Mouse (Mus musculus) T-helper 17 cell (primary cell): Measurements from ENCODE around the gene Dync1i1.
"Not testable (repeated sequence)": the region's sequence is repeated elsewhere in the genome, so short reads cannot be mapped to it uniquely, and the experiment has no call there.

Source experiments
- in situ Hi-C, 2 experiments: fragments of 300-600 bp; cut with MboI, MseI; formaldehyde crosslinking; loops; 1 replicate in 1 of 2; 2 replicates in 1 of 2; pipeline ENCODE4 v1.15.1; 2025; ENCODE audit warnings: high pct_unique_total_duplicates in 2 of 2

Dync1i1 gene

DNA sequence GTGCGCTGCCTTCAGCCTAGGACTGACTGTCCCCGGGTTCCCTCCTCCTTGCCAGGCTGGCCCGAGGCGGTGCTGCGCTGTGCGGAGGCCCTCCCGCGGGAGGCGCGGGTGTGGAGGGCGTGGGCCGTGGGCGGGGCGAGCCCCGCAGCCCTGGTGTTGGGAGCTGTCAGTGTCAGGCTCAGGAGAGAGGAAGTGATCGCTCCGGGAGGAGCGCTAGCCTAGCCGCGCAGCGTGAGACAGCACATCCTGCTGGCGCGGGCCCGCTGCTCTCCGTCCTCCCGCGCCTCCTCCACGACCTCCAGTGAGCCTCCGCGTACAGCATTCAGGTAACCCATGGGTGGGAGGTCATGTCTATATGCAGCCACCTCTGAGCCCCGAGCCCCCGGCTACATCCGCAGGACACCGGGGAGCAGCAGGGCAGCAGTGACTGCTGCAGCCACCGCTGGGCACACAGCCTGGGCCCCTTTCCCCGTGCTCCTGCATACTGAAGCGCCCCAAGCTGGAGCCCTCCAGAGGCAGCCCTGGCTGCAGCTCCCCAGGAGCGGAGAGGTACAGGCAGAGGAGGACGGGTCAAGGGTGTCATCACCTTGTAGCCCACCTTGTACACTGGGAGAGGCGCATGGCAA is at the start of gene Dync1i1:
TSS of gene Dync1i1 (plus strand) at position 29 of the 626 bp plus-strand sequence.
- in situ Hi-C loops, result loop anchor here in 1 of 2 experiments (5.0 kb wide), 1 partner anchor 92 kb away; no protein-coding TSS in a partner anchor

DNA sequence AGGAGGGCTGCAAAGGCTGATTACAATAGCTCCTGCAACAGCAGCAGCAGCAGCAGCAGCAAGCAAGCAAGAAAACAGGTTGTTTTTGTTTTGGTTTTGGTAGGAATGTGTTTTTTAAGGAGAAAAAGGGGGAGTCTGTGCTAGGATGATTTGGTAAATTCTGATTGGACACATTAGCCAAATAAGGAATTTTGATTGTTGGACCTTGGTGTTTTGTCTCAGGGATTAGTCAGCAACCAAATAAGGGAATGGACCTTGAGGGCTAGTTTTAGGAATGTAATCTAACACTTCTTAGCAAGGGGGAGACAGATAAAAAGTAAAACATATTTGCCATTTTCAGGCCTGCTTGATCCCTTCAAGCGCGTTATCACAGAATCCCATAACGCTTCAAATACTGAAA is 45.7 kb upstream of the Dync1i1 start:
- in situ Hi-C loops, result no loop called here

DNA sequence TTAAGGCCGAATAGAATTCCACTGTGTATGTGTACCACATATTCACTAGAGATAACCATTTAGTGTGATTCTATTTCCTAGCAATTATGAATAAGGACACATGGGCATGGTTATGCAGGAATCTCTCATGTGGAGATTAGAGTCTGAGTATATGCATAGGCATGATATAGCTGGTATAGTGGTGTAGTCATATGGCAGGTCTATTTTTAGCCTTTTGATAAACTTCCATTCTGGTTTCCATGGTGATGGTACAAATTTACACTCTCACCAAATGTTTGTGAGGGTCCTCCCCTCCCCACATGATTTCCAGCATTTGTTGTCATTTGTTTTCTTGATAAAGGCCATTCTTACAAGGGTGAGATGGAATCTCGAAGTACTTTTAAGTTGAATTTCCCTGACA is 23.6 kb upstream of the Dync1i1 start:
- in situ Hi-C loops, result no loop called here

DNA sequence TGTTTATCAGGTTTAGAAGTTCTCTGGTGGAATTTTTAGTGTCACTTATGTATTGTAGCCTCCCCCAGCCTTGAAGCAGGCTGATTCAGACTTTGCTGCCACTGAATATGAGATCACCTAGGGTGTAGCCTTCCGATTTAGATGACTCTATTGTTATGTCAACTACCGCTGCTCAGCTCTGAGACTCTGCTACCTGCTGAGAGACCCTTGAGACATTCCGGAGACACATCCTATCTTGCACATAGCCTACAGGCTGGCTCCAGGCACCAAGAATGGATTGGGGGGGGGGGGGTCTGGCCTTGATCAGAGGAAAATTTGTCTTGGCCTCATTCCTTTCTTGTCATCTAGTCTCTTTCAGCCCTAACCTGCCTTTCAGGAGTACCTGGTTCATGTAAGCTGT is 17.5 kb upstream of the Dync1i1 start:
- in situ Hi-C loops, result not testable (repeated sequence)

DNA sequence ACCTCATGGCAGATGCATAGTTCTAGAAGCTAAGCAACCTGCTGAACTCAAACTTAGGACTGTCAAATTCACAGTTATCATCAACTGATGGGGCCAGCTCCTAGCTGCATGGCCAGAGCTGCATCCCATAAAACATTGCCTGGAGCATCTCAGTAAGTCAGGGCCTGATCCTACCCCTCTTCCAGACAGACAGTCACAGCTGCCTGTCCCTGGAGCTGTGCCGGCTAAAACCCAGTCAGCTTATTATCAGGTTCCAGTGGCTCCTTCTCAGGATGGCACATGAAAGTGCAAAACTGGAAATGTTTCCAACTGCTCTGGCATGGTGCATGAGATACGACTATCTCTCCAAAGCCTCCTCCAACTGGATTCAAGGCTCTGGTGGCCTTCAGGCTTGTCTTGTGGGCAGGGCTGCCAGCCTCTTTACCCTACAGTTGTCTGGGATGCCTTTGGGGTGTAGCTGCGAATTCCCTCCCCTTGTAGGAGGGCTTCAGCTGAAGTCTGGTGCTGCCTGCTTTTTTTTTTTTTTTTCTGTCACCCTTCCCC is 15.3 kb upstream of the Dync1i1 start:
- in situ Hi-C loops, result no loop called here

DNA sequence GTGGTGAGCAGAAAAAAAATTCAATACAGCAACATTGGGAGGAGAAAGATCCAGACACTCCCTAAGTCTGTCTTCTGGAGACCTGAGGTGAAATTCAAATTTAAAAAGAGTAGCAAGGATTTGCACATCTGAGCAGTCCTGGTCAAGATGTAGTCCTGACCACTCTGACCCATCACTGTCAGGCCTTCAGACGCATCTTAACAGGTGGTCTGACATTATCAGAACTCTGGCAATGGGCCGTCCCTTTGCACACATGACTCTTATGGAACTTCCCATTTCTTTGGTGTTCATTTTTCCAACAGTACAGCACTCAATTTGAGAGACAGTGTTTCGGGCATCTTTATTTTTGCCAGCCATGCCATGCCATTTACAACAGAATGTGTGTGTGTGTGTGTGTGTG is 12.8 kb upstream of the Dync1i1 start:
- in situ Hi-C loops, result no loop called here

DNA sequence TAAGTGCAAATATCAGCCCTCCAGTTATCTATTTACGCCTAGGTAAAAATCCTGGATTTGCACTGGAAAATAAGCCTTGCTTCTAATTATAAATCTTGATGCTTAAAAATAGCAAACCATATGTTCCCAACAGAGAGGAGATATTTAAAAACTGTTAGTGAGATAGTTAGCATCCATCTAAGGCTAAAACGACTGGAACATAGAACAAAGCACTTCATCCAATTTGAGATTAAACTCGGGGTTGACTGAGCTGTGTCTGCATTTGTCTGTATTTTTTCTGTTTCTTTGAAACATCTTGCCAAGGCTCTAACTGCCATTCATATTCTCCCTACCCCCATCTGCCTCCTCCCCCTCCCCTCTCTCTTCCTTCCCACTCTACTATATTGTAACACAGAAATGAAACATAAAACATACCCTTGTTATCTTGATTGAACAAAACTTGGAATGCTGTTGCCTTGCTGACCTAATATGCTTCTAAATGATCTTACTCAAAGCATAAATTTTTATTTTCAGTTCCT is 10.3 kb upstream of the Dync1i1 start:
- in situ Hi-C loops, result no loop called here

DNA sequence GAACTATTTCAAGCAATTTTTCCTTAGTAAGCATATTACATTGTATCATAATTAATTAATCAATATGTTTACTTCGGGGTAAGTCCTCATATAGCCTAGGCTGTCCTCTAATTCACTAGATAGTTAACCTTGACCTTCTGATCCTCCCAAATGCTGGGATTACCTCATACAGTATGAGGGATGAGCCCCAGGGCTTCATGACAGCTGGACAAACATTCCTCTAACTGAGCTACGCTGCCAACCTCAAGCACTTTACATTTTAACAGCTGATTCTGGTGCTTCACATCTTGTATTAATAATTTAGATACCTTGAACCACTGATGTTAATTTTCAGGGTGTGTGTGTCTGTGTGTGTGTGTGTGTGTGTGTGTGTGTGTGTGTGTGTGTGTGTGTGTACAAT is 6.5 kb upstream of the Dync1i1 start:
- in situ Hi-C loops, result no loop called here

DNA sequence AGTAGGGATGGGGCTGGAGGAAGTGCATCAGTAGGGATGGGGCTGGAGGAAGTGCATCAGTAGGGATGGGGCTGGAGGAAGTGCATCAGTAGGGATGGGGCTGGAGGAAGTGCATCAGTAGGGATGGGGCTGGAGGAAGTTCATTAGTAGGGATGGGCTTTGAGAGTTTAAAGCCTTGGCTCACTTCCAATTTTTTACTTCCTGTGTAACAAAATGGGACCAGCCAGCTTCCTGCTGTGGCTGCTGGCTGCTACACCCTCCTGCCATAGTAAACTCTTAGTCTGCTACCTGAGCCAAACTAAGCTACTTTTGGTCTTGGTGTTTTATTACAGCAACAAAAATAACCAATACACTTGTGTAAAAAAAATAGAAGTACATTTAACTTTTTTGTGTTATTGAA is 4.7 kb upstream of the Dync1i1 start:
- in situ Hi-C loops, result not testable (repeated sequence)

DNA sequence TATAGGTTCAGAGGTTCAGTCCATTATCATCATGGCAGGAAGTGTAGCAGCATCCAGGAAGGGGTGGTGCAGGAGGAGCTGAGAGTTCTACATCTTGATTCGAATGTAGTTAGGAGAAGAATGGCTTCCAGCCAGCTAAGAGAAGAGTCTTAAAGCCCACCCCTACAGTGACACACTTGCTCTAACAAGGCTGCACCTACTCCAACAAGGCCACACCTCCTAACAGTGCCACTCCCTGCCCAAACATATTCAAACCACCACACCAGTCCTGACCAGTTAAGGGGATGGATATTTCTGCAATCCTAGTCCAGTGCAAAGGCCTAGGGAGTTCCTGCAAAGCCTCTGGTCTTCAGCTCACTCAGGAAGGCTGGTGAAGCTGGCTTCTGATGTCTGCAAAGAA is 1.5 kb upstream of the Dync1i1 start:
- in situ Hi-C loops, result no loop called here

DNA sequence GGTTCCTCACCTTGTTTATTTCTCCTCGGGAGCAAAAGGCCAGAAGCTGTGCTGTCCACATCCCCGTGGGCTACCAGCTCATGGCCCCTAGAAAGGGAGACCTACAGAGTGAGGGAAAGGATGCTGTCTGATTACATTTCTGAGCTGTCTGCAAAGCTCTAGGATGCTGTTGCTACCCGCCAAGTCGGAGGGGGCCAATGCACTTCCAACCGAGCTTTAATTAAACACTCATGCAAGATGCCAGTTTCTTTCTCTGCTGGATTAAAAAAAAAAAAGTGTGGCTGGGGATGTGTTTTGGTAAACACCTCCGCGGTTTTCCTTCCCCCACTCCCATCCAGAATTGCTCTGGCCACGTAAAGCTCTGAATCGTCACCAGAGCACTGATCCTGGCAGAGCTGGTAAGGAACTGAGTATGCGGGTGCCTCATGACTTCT is 815 bp downstream of the Dync1i1 start:
- in situ Hi-C loops, result loop anchor here in 1 of 2 experiments (5.0 kb wide), 1 partner anchor 91 kb away; no protein-coding TSS in a partner anchor

DNA sequence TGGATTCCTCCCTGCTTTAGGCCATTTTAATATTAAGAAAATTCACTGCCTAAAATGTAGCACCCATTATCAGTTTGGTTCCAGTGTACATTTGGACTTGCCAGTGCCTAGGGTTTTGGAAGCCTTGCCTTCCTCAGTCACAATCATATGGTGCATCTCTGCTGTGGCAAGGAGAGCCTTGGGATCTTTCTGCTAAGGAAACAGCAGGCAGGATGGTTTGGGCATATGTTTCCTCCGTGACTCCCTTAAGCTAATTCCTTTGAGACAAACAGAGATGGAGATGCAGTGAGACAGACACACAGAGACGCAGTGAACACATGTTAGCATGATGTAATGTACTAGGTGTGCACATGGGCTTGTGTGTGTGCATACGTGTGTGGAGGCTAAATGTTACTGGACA is 7.8 kb downstream of the Dync1i1 start:
- in situ Hi-C loops, result no loop called here

DNA sequence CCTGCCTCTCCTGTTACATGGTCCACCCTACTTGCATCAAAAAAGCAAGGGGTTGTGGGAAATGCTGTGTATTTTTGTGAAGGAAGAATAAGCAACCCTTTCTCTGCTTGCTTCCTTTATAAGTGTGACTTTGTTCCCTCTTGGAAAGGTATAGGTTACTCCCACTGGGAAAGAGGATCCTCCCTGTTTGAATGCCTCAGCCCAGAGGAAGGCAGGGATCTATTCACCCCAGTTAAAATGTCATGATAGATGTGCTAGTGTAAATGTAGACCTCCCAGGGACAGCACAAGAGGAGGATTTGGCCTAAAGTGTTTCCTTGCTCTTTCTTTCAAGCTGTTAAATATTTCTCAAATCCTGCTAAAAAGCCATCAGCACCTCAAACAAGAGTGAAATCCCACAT is 9.0 kb downstream of the Dync1i1 start:
- in situ Hi-C loops, result no loop called here

DNA sequence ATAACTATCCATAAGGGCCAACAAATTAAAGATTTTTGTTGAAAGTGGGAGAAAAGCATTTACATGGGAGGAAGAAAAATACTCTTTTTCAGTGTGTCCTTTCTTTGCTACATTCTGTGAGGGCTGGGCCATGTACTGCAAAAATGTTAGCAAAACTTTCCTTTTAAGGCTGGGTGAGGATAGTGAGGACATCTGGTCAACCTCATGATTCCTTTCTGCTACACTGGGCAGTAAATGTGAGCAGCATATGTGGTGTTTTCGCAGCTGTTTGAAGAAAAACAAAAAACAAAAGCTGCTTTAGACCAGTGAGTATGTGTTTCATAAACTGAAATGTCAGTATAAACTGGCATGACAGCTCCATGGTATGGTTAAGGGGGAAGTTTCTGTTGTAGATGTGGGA is 9.4 kb downstream of the Dync1i1 start:
- in situ Hi-C loops, result no loop called here

DNA sequence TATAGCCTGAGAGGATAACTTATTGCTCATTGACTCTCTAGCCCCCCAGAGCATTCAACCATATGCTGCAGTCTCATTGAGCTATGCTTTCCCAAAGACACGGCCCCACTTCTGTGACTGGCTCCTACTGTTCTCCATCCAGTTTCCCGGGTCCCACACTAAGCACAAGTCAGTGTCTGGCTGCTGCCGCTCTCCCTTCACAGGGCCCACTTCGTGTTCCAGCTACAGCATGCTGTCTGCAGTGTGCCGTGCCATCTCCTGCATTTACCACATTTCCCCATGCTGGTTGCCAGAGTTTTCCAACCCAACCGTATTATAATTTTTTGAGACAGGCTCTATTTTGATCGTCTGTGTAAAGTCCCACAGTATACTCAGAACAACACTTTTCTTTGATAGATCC is 14.3 kb downstream of the Dync1i1 start:
- in situ Hi-C loops, result loop anchor here in 1 of 2 experiments (5.0 kb wide), 1 partner anchor 377 kb away; no protein-coding TSS in a partner anchor

DNA sequence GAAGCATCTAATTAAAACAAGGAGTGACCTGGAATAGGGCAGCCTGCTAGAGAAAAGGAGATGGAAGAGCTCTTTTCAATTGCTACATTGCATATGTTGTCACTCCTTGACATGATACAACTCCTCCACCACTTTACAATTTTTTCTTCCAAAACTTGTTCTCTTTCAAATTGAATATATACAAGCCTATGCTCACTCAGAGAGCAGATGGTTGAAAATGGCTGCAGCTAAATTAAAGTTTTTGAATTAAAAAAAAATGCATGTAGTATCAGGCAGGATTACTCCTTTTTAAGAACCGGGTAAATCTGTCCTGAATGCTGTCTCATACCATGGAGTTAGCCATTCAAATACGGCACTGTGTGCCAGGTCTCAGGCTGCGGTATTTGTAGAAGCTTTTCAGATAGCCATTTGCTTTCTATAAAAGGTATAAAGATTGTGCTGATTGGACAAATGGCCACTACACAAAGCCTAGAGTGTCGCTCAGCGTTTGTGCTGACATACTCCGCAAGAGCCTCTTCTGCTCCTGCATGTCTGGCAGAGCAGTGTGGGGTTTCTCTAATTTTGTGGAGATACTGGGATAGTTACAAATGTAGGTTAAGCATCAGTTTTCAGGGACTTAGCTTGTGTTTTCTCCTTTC is 16.1 kb downstream of the Dync1i1 start:
- in situ Hi-C loops, result loop anchor here in 1 of 2 experiments (5.0 kb wide), 1 partner anchor 379 kb away; no protein-coding TSS in a partner anchor

DNA sequence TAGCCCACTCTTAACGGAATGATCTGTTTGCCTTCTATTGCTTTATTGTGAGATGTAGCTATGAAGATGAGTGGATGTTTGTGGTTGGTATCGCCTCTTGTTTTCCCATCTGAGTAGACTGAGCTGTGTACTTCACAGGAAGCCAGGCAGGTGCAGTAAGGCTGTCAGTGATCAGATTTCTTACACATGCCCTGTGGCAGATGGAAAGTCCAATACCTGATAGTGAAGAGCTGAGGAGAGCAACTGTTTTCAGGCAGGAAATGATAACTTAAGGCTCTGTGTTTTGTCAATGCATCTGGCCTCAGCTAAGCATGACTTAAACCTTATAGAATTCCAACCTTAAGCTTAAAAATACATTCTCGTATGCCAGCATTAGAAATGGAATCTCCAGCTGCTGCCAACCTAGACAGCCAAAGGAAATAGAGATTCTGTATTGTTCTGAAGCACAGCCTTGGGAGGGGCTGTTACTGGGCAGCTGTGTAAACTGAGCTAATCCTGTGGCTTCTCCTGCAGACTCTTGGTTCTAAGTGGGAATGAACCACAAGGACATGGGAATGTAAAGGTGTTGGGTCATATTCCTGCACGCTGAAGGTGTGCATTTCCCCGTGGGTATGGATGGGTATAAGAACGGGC is 24.8 kb downstream of the Dync1i1 start:
- in situ Hi-C loops, result no loop called here

DNA sequence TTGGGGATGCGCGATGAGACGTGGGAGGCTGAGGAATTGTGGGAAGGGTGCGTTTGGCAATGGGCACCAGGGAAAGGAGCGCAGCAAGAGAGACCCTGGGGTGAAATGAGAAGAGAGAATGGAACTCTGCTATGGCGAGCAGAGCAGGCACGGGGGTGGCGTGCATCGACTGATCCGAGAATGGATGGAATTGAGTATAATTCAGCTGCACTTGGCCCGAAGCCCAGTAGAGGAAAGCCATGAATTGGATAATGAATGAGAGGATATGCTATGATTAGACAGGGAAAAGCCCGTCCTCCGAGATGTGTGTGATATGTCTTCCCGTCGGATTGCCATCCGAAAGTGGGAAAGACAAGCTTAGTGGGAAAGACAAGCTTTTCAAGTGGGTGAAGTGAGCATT is 26.7 kb downstream of the Dync1i1 start:
- in situ Hi-C loops, result no loop called here

DNA sequence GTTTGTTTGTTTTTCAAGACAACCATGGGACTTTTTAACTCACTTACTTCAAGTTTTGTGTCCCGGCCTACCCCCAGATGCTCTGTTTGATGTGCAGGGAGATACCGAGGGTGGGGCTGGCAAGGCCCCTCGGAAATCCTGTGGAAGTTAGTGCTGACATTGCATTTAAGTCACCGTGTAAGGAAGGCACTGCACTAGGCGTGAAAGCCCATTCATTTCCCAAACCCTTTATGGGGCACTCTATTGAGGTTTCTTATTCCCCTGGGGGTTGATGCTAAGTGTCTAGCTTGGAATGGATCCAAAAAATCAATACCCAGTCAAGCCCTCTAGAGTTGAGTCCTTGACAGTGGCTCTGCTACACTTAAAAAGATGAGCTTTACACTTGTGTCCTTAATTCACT is 27.2 kb downstream of the Dync1i1 start:
- in situ Hi-C loops, result no loop called here

DNA sequence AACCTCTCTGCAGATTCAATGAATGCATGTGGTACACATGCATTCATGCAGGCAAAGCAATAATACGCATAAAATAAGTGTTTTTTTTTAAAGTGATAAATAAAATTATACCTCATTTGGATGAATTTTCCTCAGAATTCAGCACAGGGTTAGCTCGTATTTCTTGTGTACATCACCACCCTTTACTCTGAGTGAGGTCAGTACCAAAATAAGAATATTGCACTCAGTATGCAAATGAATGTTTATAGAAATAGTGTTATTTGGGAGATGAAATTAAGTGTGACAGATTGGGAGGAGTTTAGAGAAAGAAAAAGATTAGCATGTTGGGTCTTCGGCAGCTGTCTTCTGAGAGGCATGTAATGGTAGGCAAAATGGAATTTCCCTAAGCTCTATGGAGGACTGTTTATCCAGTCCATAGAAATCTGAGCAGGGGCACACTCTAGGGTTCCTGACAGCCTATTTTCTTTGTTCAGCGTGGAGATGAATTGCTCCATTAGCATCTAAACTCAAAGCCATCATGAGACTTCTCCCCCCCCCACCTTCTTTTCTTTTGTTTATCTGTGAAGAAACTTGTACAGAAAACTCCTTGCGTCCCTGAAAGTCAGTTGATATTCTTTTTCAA is 31.2 kb downstream of the Dync1i1 start:
- in situ Hi-C loops, result no loop called here

DNA sequence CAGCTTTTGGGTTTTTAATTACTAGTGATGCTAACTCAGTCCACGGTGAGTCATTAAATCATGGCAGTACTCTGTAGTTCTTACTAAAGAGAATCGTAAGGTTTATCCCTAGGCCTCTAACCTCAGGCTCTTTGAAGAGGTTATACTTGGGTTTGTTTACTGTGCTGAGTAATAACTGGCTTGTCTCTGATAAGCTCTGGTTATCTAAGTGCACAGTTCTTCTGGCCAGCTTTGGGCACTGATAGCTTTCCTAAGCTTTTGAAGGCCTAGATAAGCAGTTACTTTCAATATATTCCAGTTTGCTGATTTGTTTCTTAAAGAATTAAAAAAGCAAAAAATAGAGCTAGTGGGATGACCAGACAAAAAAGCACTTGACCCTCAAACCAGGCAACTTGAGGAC is 37.5 kb downstream of the Dync1i1 start:
- in situ Hi-C loops, result no loop called here

DNA sequence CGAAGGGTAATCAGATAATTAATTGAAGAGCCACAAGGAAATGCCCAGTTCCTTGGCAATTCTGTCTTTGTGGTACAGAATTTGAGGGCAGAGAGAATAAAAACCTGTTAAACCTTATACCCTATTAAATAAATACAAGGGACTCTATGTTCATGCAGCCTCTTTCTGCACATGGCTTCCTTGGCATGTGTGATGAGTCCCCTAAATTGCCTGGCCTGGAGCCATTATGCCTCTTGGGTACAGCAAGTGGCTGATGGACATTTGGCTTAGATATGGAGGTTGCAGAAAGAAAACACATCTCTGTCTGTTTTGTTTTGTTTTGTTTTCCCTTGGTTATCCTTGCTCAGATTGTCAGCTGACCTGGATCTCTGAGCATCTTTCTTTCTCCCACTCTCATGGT is 43.1 kb downstream of the Dync1i1 start:
- in situ Hi-C loops, result no loop called here
